Mouse (Mus musculus): Measurements from ENCODE around the gene Olfr509.
"Not testable (repeated sequence)": the region's sequence is repeated elsewhere in the genome, so short reads cannot be mapped to it uniquely, and the experiment has no call there.

Gene Olfr509

GRCm38 (mm10) chr7:108651806-108652205 lies at the start of gene Olfr509:
Gene Olfr509 (minus strand): TSS chr7:108651906.
- DNase-seq (ENCODE audit: low spot score), result no peak

- DNase-seq (ENCODE audit: low spot score), result no peak
These were observed 27.2 kb upstream of the Olfr509 start for GRCm38 (mm10) chr7:108678886-108679285.

- DNase-seq (ENCODE audit: low spot score), result no peak
These were observed 19.4 kb upstream of the Olfr509 start for GRCm38 (mm10) chr7:108671058-108671457.

GRCm38 (mm10) chr7:108666118-108666517 lies 14.4 kb upstream of the Olfr509 start, which contains the start of gene Olfr510:
Gene Olfr510 (plus strand): TSS chr7:108666418.
- no peak for DNase-seq (ENCODE audit: low spot score)

- no peak for DNase-seq (ENCODE audit: low spot score)
These were observed 10.7 kb upstream of the Olfr509 start for GRCm38 (mm10) chr7:108662419-108662818.

- no peak for DNase-seq (ENCODE audit: low spot score)
These were observed 22.0 kb downstream of the Olfr509 start, which contains the start of gene Olfr508 for GRCm38 (mm10) chr7:108629694-108630093. Gene Olfr508 (plus strand): TSS chr7:108629994.

GRCm38 (mm10) chr7:108621514-108621913 lies 30.2 kb downstream of the Olfr509 start, which contains the start of gene Olfr507:
Gene Olfr507 (plus strand): TSS chr7:108621814.
- no peak for DNase-seq (ENCODE audit: low spot score)

GRCm38 (mm10) chr7:108616781-108617180 lies 34.9 kb downstream of the Olfr509 start:
- DNase-seq (ENCODE audit: low spot score), result not testable (repeated sequence)

- DNase-seq (ENCODE audit: low spot score), result no peak
These were observed 37.6 kb downstream of the Olfr509 start for GRCm38 (mm10) chr7:108614110-108614509.

GRCm38 (mm10) chr7:108610487-108610886 lies 41.2 kb downstream of the Olfr509 start, which contains the start of gene Olfr506:
Gene Olfr506 (plus strand): TSS chr7:108610787.
- no peak for DNase-seq (ENCODE audit: low spot score)

- not testable (repeated sequence) for DNase-seq (ENCODE audit: low spot score)
These were observed 49.8 kb downstream of the Olfr509 start for GRCm38 (mm10) chr7:108601916-108602315.
